15 mouse cellular contexts compared by ENCODE assay signal in the genomic region with DNA sequence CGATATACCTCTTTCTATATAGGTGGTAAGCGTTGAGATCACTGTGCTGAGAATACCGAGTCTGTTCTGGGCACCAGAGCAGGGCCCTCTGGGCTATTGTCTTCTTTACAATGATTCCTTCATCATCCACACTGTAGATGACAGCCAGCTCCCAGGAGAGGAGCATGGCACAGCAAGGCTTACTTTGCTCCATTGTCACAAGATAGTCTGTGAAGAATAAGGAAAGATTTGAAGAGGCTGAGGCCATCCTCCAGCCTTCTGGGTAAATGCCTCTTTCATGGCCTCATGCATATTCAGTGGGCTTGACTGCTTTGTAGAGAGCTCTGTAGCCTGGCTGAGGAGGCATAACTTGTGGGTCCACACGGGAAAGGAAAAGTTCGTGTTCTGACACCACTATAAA.
DNase-seq lines count a peak whose midpoint lies in the region; ATAC-seq and TF ChIP-seq lines count a peak whose summit lies in the region.
"Had no signal": no experiment of that assay in that cellular context is flagged by ENCODE, and none has a peak within 500 bp of the region (broad histone marks: within the 10 kb centered on the region; RNA-seq: fewer than 3 reads in every experiment).

No protein-coding gene starts in this region.

- H3K36me3 ChIP-seq in intestine, embryonic 15.5 days: no peaks in the 10 kb centered on the region
- no peaks in the 10 kb centered on the region for H3K36me3 ChIP-seq in intestine, embryonic 16.5 days (ENCODE audit: control insufficient read depth, insufficient read depth, low read length)
- H3K36me3 ChIP-seq: heart, embryonic 13.5 days; kidney, embryonic 15.5 days; limb, embryonic 12.5 days; lung, embryonic 15.5 days had no signal

- H3K4me2 ChIP-seq in intestine, embryonic 15.5 days (replicated peaks): no peak overlapping the region
- H3K4me2 ChIP-seq in intestine, embryonic 16.5 days (ENCODE audit: low read depth, low read length): no peak overlapping the region
- H3K4me2 ChIP-seq: heart, embryonic 13.5 days; kidney, embryonic 15.5 days; limb, embryonic 12.5 days; lung, embryonic 15.5 days had no signal

- no peak for ATAC-seq in intestine, embryonic 15.5 days
- ATAC-seq in intestine, embryonic 16.5 days: no peak

- no peak overlapping the region for H3K9ac ChIP-seq in intestine, embryonic 15.5 days
- H3K9ac ChIP-seq in intestine, embryonic 16.5 days (ENCODE audit: low read depth, low read length): no peak overlapping the region
- H3K9ac ChIP-seq: heart, embryonic 13.5 days; kidney, embryonic 15.5 days; limb, embryonic 12.5 days; liver, embryonic 14.5 days; lung, embryonic 15.5 days had no signal

- DNase-seq in brain, adult 2 months (ENCODE audit: low read depth, low spot score): peak; percentile 31
- DNase-seq in brain, embryonic 14.5 days (ENCODE audit: low read depth): peak; percentile 53
- DNase-seq in mesoderm, embryonic 11.5 days (ENCODE audit: low read depth, low spot score): peak; percentile 24
- no peak for DNase-seq in adrenal gland, adult 18-20 months (ENCODE audit: low spot score in 2 of 2)
- DNase-seq in ovary, postnatal 10 days (ENCODE audit: low spot score): no peak
- DNase-seq: adrenal gland, adult 2 months; cerebellum, adult 9-11 months; gastrocnemius, postnatal 10 days had no signal

- H3K9me3 ChIP-seq in intestine, embryonic 15.5 days: no peaks in the 10 kb centered on the region
- no peaks in the 10 kb centered on the region for H3K9me3 ChIP-seq in intestine, embryonic 16.5 days (ENCODE audit: control insufficient read depth, low read length)
- H3K9me3 ChIP-seq: heart, embryonic 13.5 days; kidney, embryonic 15.5 days; limb, embryonic 12.5 days; lung, embryonic 15.5 days had no signal

- no peak for TF ChIP-seq POLR2A in brain, embryonic 14.5 days (IDR thresholded peaks at IDR 0.05; ENCODE audit: borderline replicate concordance, extremely low read depth, insufficient read depth, insufficient read length, poor library complexity, severe bottlenecking)

- H3K27ac ChIP-seq in intestine, embryonic 15.5 days: peak overlapping the region; percentile 13; the same call in 1 of the 2 replicates
- H3K27ac ChIP-seq in intestine, embryonic 16.5 days (ENCODE audit: low read length): no peak overlapping the region
- H3K27ac ChIP-seq: heart, embryonic 13.5 days; kidney, embryonic 15.5 days; limb, embryonic 12.5 days; liver, embryonic 14.5 days; lung, embryonic 15.5 days had no signal

- TF ChIP-seq CTCF in brain, embryonic 14.5 days (IDR thresholded peaks at IDR 0.05; ENCODE audit: borderline replicate concordance, extremely low read depth, insufficient read depth, insufficient read length): no peak

- 65% methylated on average over 5 of the region's 5 CpGs for WGBS in intestine, embryonic 15.5 days
- 47% methylated on average over 5 of the region's 5 CpGs for WGBS in intestine, embryonic 16.5 days

- H3K4me1 ChIP-seq in intestine, embryonic 15.5 days (replicated peaks): 0 out of 2 replicates have a peak, but pooled peaks cover 7% of the 10 kb centered on the region
- peaks cover 9% of the 10 kb centered on the region for H3K4me1 ChIP-seq in intestine, embryonic 16.5 days (ENCODE audit: control insufficient read depth, insufficient read depth, low read length)

- H3K27me3 ChIP-seq in intestine, embryonic 15.5 days (replicated peaks): no peaks in the 10 kb centered on the region
- H3K27me3 ChIP-seq in intestine, embryonic 16.5 days (replicated peaks; ENCODE audit: control insufficient read depth, insufficient read depth, low read length): no peaks in the 10 kb centered on the region
- H3K27me3 ChIP-seq: heart, embryonic 13.5 days; kidney, embryonic 15.5 days; limb, embryonic 12.5 days; lung, embryonic 15.5 days had no signal

- H3K4me3 ChIP-seq in intestine, embryonic 15.5 days (replicated peaks): no peak overlapping the region
- no peak overlapping the region for H3K4me3 ChIP-seq in intestine, embryonic 16.5 days (ENCODE audit: low read length)
- H3K4me3 ChIP-seq: heart, embryonic 13.5 days; kidney, embryonic 15.5 days; limb, embryonic 12.5 days; lung, embryonic 15.5 days had no signal

Comparison
In these comparisons a context has a peak if more than half of its experiments do, and no peak if none do; other contexts are left out.
1. DNase-seq: peak in brain, adult 2 months (single experiment), brain, embryonic 14.5 days (single experiment) and mesoderm, embryonic 11.5 days (single experiment); none in adrenal gland, adult 18-20 months (0 of 2) and ovary, postnatal 10 days (single experiment).